In the genomic region with DNA sequence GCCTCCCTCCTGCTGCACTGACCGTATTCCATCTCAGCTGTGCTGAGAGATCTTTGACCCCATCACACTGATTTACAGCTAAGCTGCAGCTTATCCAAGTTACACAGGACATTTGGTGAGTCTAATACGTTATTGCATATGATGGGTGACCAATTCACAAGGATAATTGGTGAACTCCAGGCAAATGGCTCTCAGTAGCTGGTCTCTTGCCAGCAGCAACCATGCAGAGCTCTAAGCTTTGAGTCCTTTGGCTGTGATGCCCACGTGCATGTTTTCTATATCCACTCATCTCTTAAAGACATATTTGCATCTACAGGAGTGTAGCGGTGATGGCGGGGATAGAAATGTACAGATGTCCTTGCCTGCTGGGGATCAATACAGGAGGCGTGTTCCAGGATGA, we compare ENCODE assay signal across 30 mouse cellular contexts.
DNase-seq lines count a peak whose midpoint lies in the region; ATAC-seq and TF ChIP-seq lines count a peak whose summit lies in the region.
"Had no signal": no experiment of that assay in that cellular context is flagged by ENCODE, and none has a peak within 500 bp of the region (broad histone marks: within the 10 kb centered on the region; RNA-seq: fewer than 3 reads in every experiment).

No protein-coding gene starts in this region.

- no peaks in the 10 kb centered on the region for H3K36me3 ChIP-seq in kidney, embryonic 15.5 days
- H3K36me3 ChIP-seq in kidney, adult 2 months (ENCODE audit: control insufficient read depth, insufficient read depth, low read length), result no peaks in the 10 kb centered on the region
- H3K36me3 ChIP-seq in midbrain, embryonic 11.5 days (ENCODE audit: control insufficient read depth, insufficient read depth, low read length), result no peaks in the 10 kb centered on the region
- H3K36me3 ChIP-seq in midbrain, embryonic 16.5 days (ENCODE audit: control insufficient read depth, insufficient read depth, low read length), result no peaks in the 10 kb centered on the region
- H3K36me3 ChIP-seq: heart, embryonic 12.5 days; liver, embryonic 12.5 days had no signal

- TF ChIP-seq CTCF in kidney, adult 2 months (conservative IDR thresholded peaks at IDR 0.05; ENCODE audit: insufficient read depth, insufficient read length, low read depth, low read length), result no peak
- no peak for TF ChIP-seq CTCF in brain, embryonic 14.5 days (IDR thresholded peaks at IDR 0.05; ENCODE audit: borderline replicate concordance, extremely low read depth, insufficient read depth, insufficient read length)

- H3K27ac ChIP-seq in kidney, embryonic 15.5 days, result no peak overlapping the region
- H3K27ac ChIP-seq in kidney, adult 2 months (ENCODE audit: insufficient read depth, low read depth, low read length), result no peak overlapping the region
- no peak overlapping the region for H3K27ac ChIP-seq in midbrain, embryonic 11.5 days (ENCODE audit: low read depth, low read length)
- H3K27ac ChIP-seq in midbrain, embryonic 16.5 days (ENCODE audit: low read length), result no peak overlapping the region
- H3K27ac ChIP-seq: gastrocnemius, adult 2 months; heart, adult 2 months; liver, embryonic 12.5 days had no signal

- H3K4me2 ChIP-seq in kidney, embryonic 15.5 days, result no peak overlapping the region
- H3K4me2 ChIP-seq in midbrain, embryonic 11.5 days, result no peak overlapping the region
- no peak overlapping the region for H3K4me2 ChIP-seq in midbrain, embryonic 16.5 days (ENCODE audit: low read length)
- H3K4me2 ChIP-seq: heart, embryonic 12.5 days; liver, embryonic 12.5 days had no signal

- H3K4me3 ChIP-seq in kidney, embryonic 15.5 days (replicated peaks), result no peak overlapping the region
- H3K4me3 ChIP-seq in kidney, adult 2 months (ENCODE audit: insufficient read depth, low read depth, low read length), result no peak overlapping the region
- H3K4me3 ChIP-seq in midbrain, embryonic 11.5 days (ENCODE audit: low read depth, low read length), result no peak overlapping the region
- no peak overlapping the region for H3K4me3 ChIP-seq in midbrain, embryonic 16.5 days (ENCODE audit: low read depth, low read length)
- H3K4me3 ChIP-seq: erythroblast, embryonic 14.5 days; gastrocnemius, adult 2 months; heart, adult 2 months; heart, embryonic 12.5 days; liver, embryonic 12.5 days had no signal

- peak; percentile 64 for DNase-seq in heart, adult 11 months
- no peak for DNase-seq in heart, postnatal 4 days
- DNase-seq in kidney, adult 2 months, result no peak
- peak; percentile 70 for DNase-seq in midbrain, embryonic 11.5 days (ENCODE audit: low spot score, missing footprints)
- DNase-seq in brain, embryonic 14.5 days (ENCODE audit: low read depth), result peak; percentile 29
- no peak for DNase-seq in layer of hippocampus, adult 9-11 months
- DNase-seq: adrenal gland, adult 2 months; adrenal gland, postnatal 36 days; cerebellum, adult 2 months; cerebellum, postnatal 14 days; gastrocnemius, adult 2 months; gastrocnemius, postnatal 36 days; heart, adult 2 months; kidney, adult 9 months; layer of hippocampus, postnatal 36 days; left cerebral cortex, postnatal 4 days; liver, postnatal 0 days; lung, postnatal 36 days; right cerebral cortex, postnatal 14 days; thymus, postnatal 4 days had no signal

- TF ChIP-seq POLR2A in kidney, adult 2 months (IDR thresholded peaks at IDR 0.05; ENCODE audit: low read depth, low read length), result no peak
- no peak for TF ChIP-seq POLR2A in brain, embryonic 14.5 days (IDR thresholded peaks at IDR 0.05; ENCODE audit: borderline replicate concordance, extremely low read depth, insufficient read depth, insufficient read length, poor library complexity, severe bottlenecking)

- ATAC-seq in kidney, embryonic 15.5 days (replicated peaks; ENCODE audit: low FRiP score), result 0 out of 2 replicates have a peak, but pooled peaks have one; percentile 46
- ATAC-seq in midbrain, embryonic 11.5 days (ENCODE audit: low FRiP score), result no peak
- no peak for ATAC-seq in midbrain, embryonic 16.5 days
- ATAC-seq: activated CD4-positive, CD25-positive, alpha-beta regulatory T cell, adult 4 months; forebrain, embryonic 16.5 days; inflammation-experienced regulatory T-cells, adult 6 months; liver, embryonic 12.5 days; liver, postnatal 0 days had no signal

- no peaks in the 10 kb centered on the region for H3K27me3 ChIP-seq in kidney, embryonic 15.5 days
- no peaks in the 10 kb centered on the region for H3K27me3 ChIP-seq in kidney, adult 2 months (replicated peaks; ENCODE audit: control insufficient read depth, insufficient read depth, low read length)
- H3K27me3 ChIP-seq in midbrain, embryonic 11.5 days (ENCODE audit: control insufficient read depth, insufficient read depth, low read length), result no peaks in the 10 kb centered on the region
- H3K27me3 ChIP-seq in midbrain, embryonic 16.5 days (ENCODE audit: control insufficient read depth, insufficient read depth, low read depth, low read length), result no peaks in the 10 kb centered on the region
- H3K27me3 ChIP-seq: CH12.LX; heart, embryonic 12.5 days; liver, embryonic 12.5 days; megakaryocyte, embryonic 14.5 days had no signal

- WGBS in kidney, embryonic 15.5 days, result 63% methylated on average over 6 of the region's 6 CpGs
- WGBS in kidney, adult 2 months, result 63% methylated on average over 6 of the region's 6 CpGs
- 84% methylated on average over 6 of the region's 6 CpGs for WGBS in midbrain, embryonic 11.5 days
- WGBS in midbrain, embryonic 16.5 days, result 57% methylated on average over 6 of the region's 6 CpGs

- H3K9me3 ChIP-seq in kidney, embryonic 15.5 days (replicated peaks), result no peaks in the 10 kb centered on the region
- H3K9me3 ChIP-seq in midbrain, embryonic 11.5 days (ENCODE audit: control insufficient read depth, low read length), result no peaks in the 10 kb centered on the region
- no peaks in the 10 kb centered on the region for H3K9me3 ChIP-seq in midbrain, embryonic 16.5 days (replicated peaks; ENCODE audit: control insufficient read depth, low read length, poor library complexity, severe bottlenecking)
- H3K9me3 ChIP-seq: heart, embryonic 12.5 days; liver, embryonic 12.5 days; megakaryocyte, embryonic 14.5 days had no signal

- 0 out of 2 replicates have a peak, but pooled peaks cover 6% of the 10 kb centered on the region for H3K4me1 ChIP-seq in kidney, embryonic 15.5 days
- no peaks in the 10 kb centered on the region for H3K4me1 ChIP-seq in kidney, adult 2 months (ENCODE audit: control insufficient read depth, insufficient read depth, low read length)
- H3K4me1 ChIP-seq in midbrain, embryonic 11.5 days (ENCODE audit: control insufficient read depth, insufficient read depth, low read length), result no peaks in the 10 kb centered on the region
- H3K4me1 ChIP-seq in midbrain, embryonic 16.5 days (ENCODE audit: control insufficient read depth, insufficient read depth, low read length), result no peaks in the 10 kb centered on the region
- H3K4me1 ChIP-seq: heart, embryonic 12.5 days had no signal

- H3K9ac ChIP-seq in kidney, embryonic 15.5 days, result no peak overlapping the region
- no peak overlapping the region for H3K9ac ChIP-seq in midbrain, embryonic 11.5 days (ENCODE audit: low read length)
- H3K9ac ChIP-seq in midbrain, embryonic 16.5 days (ENCODE audit: low read depth, low read length), result no peak overlapping the region
- H3K9ac ChIP-seq: heart, embryonic 12.5 days; liver, embryonic 12.5 days; liver, postnatal 0 days had no signal

Comparison
In these comparisons a context has a peak if more than half of its experiments do, and no peak if none do; other contexts are left out.
1. DNase-seq: peak in heart, adult 11 months (single experiment), midbrain, embryonic 11.5 days (single experiment) and brain, embryonic 14.5 days (single experiment); none in heart, postnatal 4 days (single experiment), kidney, adult 2 months (single experiment) and layer of hippocampus, adult 9-11 months (single experiment).